Mouse (Mus musculus): ENCODE measurements at regions not wholly inside any gene's neighbourhood (a gene's known extent, or its start where the extent isn't known, plus 50 kb on each side); places are given as distances from the start of the nearest gene placed in this dataset.
"Not testable (repeated sequence)": the region's sequence is repeated elsewhere in the genome, so short reads cannot be mapped to it uniquely, and the experiment has no call there.

GRCm38 (mm10) chr4:8084954-8085639 lies 153.7 kb downstream of the Car8 start:
- intact Hi-C loops (cut with DNase I), result no loop called here
- peak; percentile 36 to 43 for DNase-seq

GRCm38 (mm10) chr4:8079349-8079748 lies 159.5 kb downstream of the Car8 start:
- DNase-seq, result no peak
- intact Hi-C loops (cut with DNase I), result no loop called here

- intact Hi-C loops (cut with DNase I), result no loop called here
- no peak for DNase-seq
Observed at GRCm38 (mm10) chr4:8072989-8073573, 165.8 kb downstream of the Car8 start.

- DNase-seq; intact Hi-C loops (cut with DNase I): not testable (repeated sequence)
Observed at GRCm38 (mm10) chr4:8070693-8071092, 168.1 kb downstream of the Car8 start.

GRCm38 (mm10) chr4:8068086-8068485 lies 170.8 kb downstream of the Car8 start:
- DNase-seq, result no peak
- intact Hi-C loops (cut with DNase I), result no loop called here

GRCm38 (mm10) chr4:8041776-8042175 lies 197.1 kb downstream of the Car8 start:
- intact Hi-C loops (cut with DNase I), result no loop called here
- DNase-seq, result no peak

GRCm38 (mm10) chr4:8037863-8038262 lies 201.0 kb downstream of the Car8 start:
- DNase-seq, result no peak
- intact Hi-C loops (cut with DNase I), result no loop called here

GRCm38 (mm10) chr4:8033402-8033801 lies 205.4 kb downstream of the Car8 start:
- DNase-seq; intact Hi-C loops (cut with DNase I): not testable (repeated sequence)

GRCm38 (mm10) chr4:8005155-8005554 lies 233.7 kb downstream of the Car8 start:
- intact Hi-C loops (cut with DNase I), result no loop called here
- no peak for DNase-seq

- DNase-seq, result no peak
- intact Hi-C loops (cut with DNase I), result no loop called here
Observed at GRCm38 (mm10) chr4:7997575-7997953, 241.3 kb downstream of the Car8 start.

GRCm38 (mm10) chr4:7996923-7997574 lies 241.8 kb downstream of the Car8 start:
- intact Hi-C loops (cut with DNase I), result no loop called here
- no peak for DNase-seq

GRCm38 (mm10) chr4:7992944-7993343 lies 245.9 kb downstream of the Car8 start:
- intact Hi-C loops (cut with DNase I), result no loop called here
- no peak for DNase-seq

GRCm38 (mm10) chr4:7987781-7988180 lies 251.1 kb downstream of the Car8 start:
- intact Hi-C loops (cut with DNase I), result loop anchor here (5.0 kb wide), 1 partner anchor 380 kb away; no protein-coding TSS in a partner anchor
- DNase-seq, result no peak

GRCm38 (mm10) chr4:7987346-7987745 lies 251.5 kb downstream of the Car8 start:
- DNase-seq, result no peak
- intact Hi-C loops (cut with DNase I), result loop anchor here (5.0 kb wide), 1 partner anchor 380 kb away; no protein-coding TSS in a partner anchor

GRCm38 (mm10) chr4:7984814-7985213 lies 254.0 kb downstream of the Car8 start:
- intact Hi-C loops (cut with DNase I), result loop anchor here (5.0 kb wide), 1 partner anchor 382 kb away; no protein-coding TSS in a partner anchor

GRCm38 (mm10) chr4:7979772-7980351 lies 259.0 kb downstream of the Car8 start:
- intact Hi-C loops (cut with DNase I), result no loop called here
- no peak for DNase-seq

More at GRCm38 (mm10) chr4:7984814-7985213, 254.0 kb downstream of the Car8 start:
- DNase-seq, result no peak

GRCm38 (mm10) chr4:7977661-7978444 lies 261.0 kb downstream of the Car8 start:
- intact Hi-C loops (cut with DNase I), result no loop called here
- no peak for DNase-seq

- no peak for DNase-seq
- intact Hi-C loops (cut with DNase I), result no loop called here
Observed at GRCm38 (mm10) chr4:7970272-7970671, 268.6 kb downstream of the Car8 start.

- DNase-seq, result no peak
- intact Hi-C loops (cut with DNase I), result no loop called here
Observed at GRCm38 (mm10) chr4:7965663-7966062, 273.2 kb downstream of the Car8 start.

- intact Hi-C loops (cut with DNase I), result no loop called here
- DNase-seq, result no peak
Observed at GRCm38 (mm10) chr4:7961521-7962172, 277.2 kb downstream of the Car8 start.
